Mouse (Mus musculus): ENCODE measurements around the gene Rfk. TPM values are rescaled to one million over a fixed set of nuclear protein-coding genes. Genes with fewer than 3 reads are reported as not detected.

Gene Rfk
- total and polyA plus RNA-seq, 3 experiments = 14.7 to 51.8 (median 34.2) TPM

DNA sequence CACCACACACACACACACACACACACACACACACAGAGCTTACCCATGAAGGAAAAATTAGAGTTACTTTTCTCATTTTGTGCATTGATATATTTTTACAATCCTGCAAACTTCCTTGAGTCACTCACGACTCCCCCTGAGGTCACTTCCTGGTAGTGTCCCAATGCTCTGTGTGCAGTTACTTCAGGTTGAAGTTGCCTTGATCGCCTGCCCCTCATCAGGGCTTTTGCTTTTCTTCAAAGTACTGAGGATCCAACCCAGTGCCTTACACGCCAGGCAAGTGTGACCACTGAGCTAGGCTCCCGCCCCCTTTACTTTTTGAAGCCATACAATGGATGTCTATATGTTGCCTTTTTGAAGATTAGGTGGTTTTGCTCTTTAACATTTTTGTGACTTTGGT is 6.1 kb downstream of the Rfk start:
- Histone ChIP-seq H3K79me2 (replicated peaks; ENCODE audit: control insufficient read depth, extremely low read depth, insufficient read depth, poor library complexity, severe bottlenecking) (no peaks in the 10 kb centered on the region), H3K4me2 (ENCODE audit: insufficient read depth, low read depth, poor library complexity, severe bottlenecking) (no peak overlapping the region), H3K27me3 (replicated peaks) (no peaks in the 10 kb centered on the region), H3K9ac (ENCODE audit: insufficient read depth, low read depth) (no peak overlapping the region), H3K4me1 (ENCODE audit: control insufficient read depth in 1 of 2, insufficient read depth in 2 of 2) (peaks cover 0 to 19% of the 10 kb centered on the region in 2 experiments; a peak in 1 of 4 replicates), H3K9me3 (replicated peaks; ENCODE audit: low read length) (no peaks in the 10 kb centered on the region), H3K27ac (ENCODE audit: insufficient read depth, low read depth) (no peak overlapping the region), H3K4me3 (replicated peaks in 1 of 3; ENCODE audit: low read depth in 2 of 3, low read length in 2 of 3, poor library complexity in 1 of 3) (no peak overlapping the region), H3K36me3 (replicated peaks in 1 of 2; ENCODE audit: control insufficient read depth in 1 of 2, insufficient read depth in 1 of 2, low read length in 1 of 2) (peaks cover 28 to 47% of the 10 kb centered on the region in 2 experiments)
- in situ Hi-C loops (cut with MboI; ENCODE audit: low pct_ligation_motif_present, low pct_unique_long_range_greater_than_20kb, low sequenced_read_pairs) = no loop called here
- no peak for DNase-seq (ENCODE audit: extremely low read depth)
- TF ChIP-seq ZMIZ1 (IDR thresholded peaks at IDR 0.05; ENCODE audit: low read depth, low read length) = no peak
- TF ChIP-seq JUND (conservative IDR thresholded peaks at IDR 0.05; ENCODE audit: low read depth, low read length) = no peak
- no peak for TF ChIP-seq KAT2A (IDR thresholded peaks at IDR 0.05; ENCODE audit: insufficient replicate concordance, low read length)
- TF ChIP-seq SMC3 (IDR thresholded peaks at IDR 0.05; ENCODE audit: low read depth, low read length) = no peak
- TF ChIP-seq ZC3H11A (IDR thresholded peaks at IDR 0.05; ENCODE audit: low read depth, low read length) = no peak
- dilution Hi-C loops (cut with MboI; ENCODE audit: extremely low pct_ligation_motif_present, extremely low pct_unique_long_range_greater_than_20kb, low sequenced_read_pairs) = no loop called here

DNA sequence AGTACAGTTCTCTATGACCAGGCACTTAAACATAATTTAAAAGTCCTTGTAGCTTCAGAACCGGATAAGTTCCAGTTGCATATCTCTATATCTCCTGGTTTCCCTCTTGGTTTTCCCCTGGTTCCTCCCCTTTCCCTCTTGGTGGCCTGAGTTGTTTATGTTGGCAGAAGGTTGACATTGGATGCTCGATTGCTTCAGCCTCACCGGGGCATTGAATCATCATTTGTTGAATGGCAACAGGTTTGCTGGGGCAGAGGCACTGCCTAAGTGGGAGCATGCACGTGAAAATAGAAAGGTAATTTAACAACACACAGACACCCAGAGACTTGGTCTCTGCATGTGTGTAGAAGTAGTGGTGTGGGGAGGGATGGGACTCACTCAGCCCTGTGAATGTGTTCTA is 6.7 kb downstream of the Rfk start:
- in situ Hi-C loops (cut with MboI; ENCODE audit: low pct_ligation_motif_present, low pct_unique_long_range_greater_than_20kb, low sequenced_read_pairs) (no loop called here), dilution Hi-C loops (cut with MboI; ENCODE audit: extremely low pct_ligation_motif_present, extremely low pct_unique_long_range_greater_than_20kb, low sequenced_read_pairs) (no loop called here)
- TF ChIP-seq SMC3 (IDR thresholded peaks at IDR 0.05; ENCODE audit: low read depth, low read length) (no peak), ZC3H11A (IDR thresholded peaks at IDR 0.05; ENCODE audit: low read depth, low read length) (no peak), BHLHE40 (IDR thresholded peaks at IDR 0.05; ENCODE audit: low read depth, low read length) (no peak)
- H3K9me3 ChIP-seq (replicated peaks; ENCODE audit: low read length) = no peaks in the 10 kb centered on the region
- H3K4me1 ChIP-seq (ENCODE audit: control insufficient read depth in 1 of 2, insufficient read depth in 2 of 2) = peaks cover 0 to 14% of the 10 kb centered on the region in 2 experiments; a peak in 1 of 4 replicates
- H3K79me2 ChIP-seq (replicated peaks; ENCODE audit: control insufficient read depth, extremely low read depth, insufficient read depth, poor library complexity, severe bottlenecking) = no peaks in the 10 kb centered on the region
- no peak overlapping the region for H3K27ac ChIP-seq (ENCODE audit: insufficient read depth, low read depth)
- H3K4me2 ChIP-seq (ENCODE audit: insufficient read depth, low read depth, poor library complexity, severe bottlenecking) = no peak overlapping the region
- no peaks in the 10 kb centered on the region for H3K27me3 ChIP-seq (replicated peaks)
- peaks cover 28 to 47% of the 10 kb centered on the region in 2 experiments for H3K36me3 ChIP-seq (replicated peaks in 1 of 2; ENCODE audit: control insufficient read depth in 1 of 2, insufficient read depth in 1 of 2, low read length in 1 of 2)
- no peak overlapping the region for H3K9ac ChIP-seq (ENCODE audit: insufficient read depth, low read depth)
- H3K4me3 ChIP-seq (replicated peaks in 1 of 3; ENCODE audit: low read depth in 2 of 3, low read length in 2 of 3, poor library complexity in 1 of 3) = no peak overlapping the region
- DNase-seq (ENCODE audit: extremely low read depth) = no peak

DNA sequence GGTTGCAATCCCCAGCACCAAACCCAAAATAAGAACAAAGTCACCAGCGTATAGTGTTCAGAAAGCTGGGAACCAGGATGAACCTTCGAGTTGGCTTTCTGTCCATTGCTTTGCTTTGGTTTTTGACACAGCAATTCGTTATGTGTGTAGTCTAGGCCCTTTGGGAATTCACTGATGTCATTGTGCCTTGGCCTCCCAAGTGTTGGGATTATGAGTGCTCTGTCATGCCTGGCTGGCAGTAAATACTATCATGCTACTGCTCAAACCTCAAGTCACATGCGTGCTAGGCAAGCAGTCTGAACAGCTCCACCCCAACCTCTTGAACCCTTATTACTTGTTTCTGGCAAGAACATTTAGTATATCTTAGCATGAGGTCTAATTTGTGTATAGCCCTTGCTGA is 9.3 kb downstream of the Rfk start:
- Histone ChIP-seq H3K9ac (ENCODE audit: insufficient read depth, low read depth) (no peak overlapping the region), H3K9me3 (replicated peaks; ENCODE audit: low read length) (peaks cover 2% of the 10 kb centered on the region), H3K4me3 (replicated peaks in 1 of 3; ENCODE audit: low read depth in 2 of 3, low read length in 2 of 3, poor library complexity in 1 of 3) (no peak overlapping the region), H3K36me3 (replicated peaks in 1 of 2; ENCODE audit: control insufficient read depth in 1 of 2, insufficient read depth in 1 of 2, low read length in 1 of 2) (peaks cover 18 to 25% of the 10 kb centered on the region in 2 experiments), H3K79me2 (replicated peaks; ENCODE audit: control insufficient read depth, extremely low read depth, insufficient read depth, poor library complexity, severe bottlenecking) (no peaks in the 10 kb centered on the region), H3K27ac (ENCODE audit: insufficient read depth, low read depth) (no peak overlapping the region), H3K4me1 (ENCODE audit: control insufficient read depth in 1 of 2, insufficient read depth in 2 of 2) (no peaks in the 10 kb centered on the region), H3K27me3 (replicated peaks) (no peaks in the 10 kb centered on the region), H3K4me2 (ENCODE audit: insufficient read depth, low read depth, poor library complexity, severe bottlenecking) (no peak overlapping the region)
- dilution Hi-C loops (cut with MboI; ENCODE audit: extremely low pct_ligation_motif_present, extremely low pct_unique_long_range_greater_than_20kb, low sequenced_read_pairs) (no loop called here), in situ Hi-C loops (cut with MboI; ENCODE audit: low pct_ligation_motif_present, low pct_unique_long_range_greater_than_20kb, low sequenced_read_pairs) (no loop called here)
- TF ChIP-seq NRF1 (IDR thresholded peaks at IDR 0.05; ENCODE audit: low read depth, low read length) (no peak), CHD2 (IDR thresholded peaks at IDR 0.05; ENCODE audit: low read length) (no peak), EP300 (IDR thresholded peaks at IDR 0.05; ENCODE audit: low read length) (no peak), NELFE (IDR thresholded peaks at IDR 0.05; ENCODE audit: low read depth, low read length) (no peak), ZKSCAN1 (IDR thresholded peaks at IDR 0.05; ENCODE audit: borderline replicate concordance, low read depth, low read length) (no peak), POLR2AphosphoS2 (IDR thresholded peaks at IDR 0.05; ENCODE audit: low read depth, low read length) (no peak), E2F4 (IDR thresholded peaks at IDR 0.05; ENCODE audit: insufficient replicate concordance, low read depth, low read length) (no peak), JUN (IDR thresholded peaks at IDR 0.05; ENCODE audit: insufficient read depth, low read depth, low read length) (no peak)
- no peak for DNase-seq (ENCODE audit: extremely low read depth)

Data from CH12.LX (cell line).